Mouse (Mus musculus): ENCODE results near the gene Tbxa2r. TPM values are rescaled to one million over a fixed set of nuclear protein-coding genes. Genes with fewer than 3 reads are reported as not detected.

The Tbxa2r gene
- polyA plus RNA-seq, 1 experiment from 2014 or later = 2.3 TPM

- Histone ChIP-seq H3K27me3 (ENCODE audit: control insufficient read depth, insufficient read depth, low read length) (no peaks in the 10 kb centered on the region), H3K36me3 (ENCODE audit: control insufficient read depth, insufficient read depth, low read length) (no peaks in the 10 kb centered on the region), H3K9me3 (ENCODE audit: control insufficient read depth, low read length) (no peaks in the 10 kb centered on the region), H3K4me3 (ENCODE audit: low read depth, low read length) (no peak overlapping the region), H3K4me1 (replicated peaks; ENCODE audit: control insufficient read depth, insufficient read depth, low read length) (peaks cover 7% of the 10 kb centered on the region; the same call in 1 of the 2 replicates), H3K9ac (ENCODE audit: low read depth, low read length) (no peak overlapping the region), H3K27ac (ENCODE audit: low read depth, low read length) (no peak overlapping the region), H3K4me2 (replicated peaks; ENCODE audit: low read depth, low read length) (no peak overlapping the region)
- 73% methylated on average over 6 of the region's 6 CpGs for WGBS
- no peak for ATAC-seq (ENCODE audit: low FRiP score)
- no peak for DNase-seq (ENCODE audit: low spot score)
Observed at GRCm38 (mm10) chr10:81297246-81297645, 31.3 kb upstream of the Tbxa2r start.

- Histone ChIP-seq H3K4me1 (replicated peaks; ENCODE audit: control insufficient read depth, insufficient read depth, low read length) (peaks cover 7% of the 10 kb centered on the region; the same call in 1 of the 2 replicates), H3K27ac (ENCODE audit: low read depth, low read length) (no peak overlapping the region), H3K36me3 (ENCODE audit: control insufficient read depth, insufficient read depth, low read length) (no peaks in the 10 kb centered on the region), H3K9ac (ENCODE audit: low read depth, low read length) (no peak overlapping the region), H3K4me2 (replicated peaks; ENCODE audit: low read depth, low read length) (no peak overlapping the region), H3K4me3 (ENCODE audit: low read depth, low read length) (no peak overlapping the region), H3K9me3 (ENCODE audit: control insufficient read depth, low read length) (no peaks in the 10 kb centered on the region), H3K27me3 (ENCODE audit: control insufficient read depth, insufficient read depth, low read length) (no peaks in the 10 kb centered on the region)
- ATAC-seq (ENCODE audit: low FRiP score) (no peak), DNase-seq (ENCODE audit: low spot score) (no peak)
- WGBS = 61% methylated on average over 10 of the region's 10 CpGs
Observed at GRCm38 (mm10) chr10:81297845-81298244, 30.7 kb upstream of the Tbxa2r start.

GRCm38 (mm10) chr10:81298369-81299100 is 30.0 kb upstream of the Tbxa2r start:
- no peaks in the 10 kb centered on the region for H3K9me3 ChIP-seq (ENCODE audit: control insufficient read depth, low read length)
- peaks cover 7% of the 10 kb centered on the region; the same call in 1 of the 2 replicates for H3K4me1 ChIP-seq (replicated peaks; ENCODE audit: control insufficient read depth, insufficient read depth, low read length)
- H3K27ac ChIP-seq (ENCODE audit: low read depth, low read length) = no peak overlapping the region
- H3K4me2 ChIP-seq (replicated peaks; ENCODE audit: low read depth, low read length) = no peak overlapping the region
- WGBS = 94% methylated on average over 17 of the region's 17 CpGs
- no peak for DNase-seq (ENCODE audit: low spot score)
- H3K27me3 ChIP-seq (ENCODE audit: control insufficient read depth, insufficient read depth, low read length) = no peaks in the 10 kb centered on the region
- no peak overlapping the region for H3K9ac ChIP-seq (ENCODE audit: low read depth, low read length)
- no peak for ATAC-seq (ENCODE audit: low FRiP score)
- H3K4me3 ChIP-seq (ENCODE audit: low read depth, low read length) = no peak overlapping the region
- H3K36me3 ChIP-seq (ENCODE audit: control insufficient read depth, insufficient read depth, low read length) = no peaks in the 10 kb centered on the region

GRCm38 (mm10) chr10:81299585-81300351 is 28.8 kb upstream of the Tbxa2r start:
- H3K36me3 ChIP-seq (ENCODE audit: control insufficient read depth, insufficient read depth, low read length) = no peaks in the 10 kb centered on the region
- DNase-seq (ENCODE audit: low spot score) (no peak), ATAC-seq (ENCODE audit: low FRiP score) (no peak)
- H3K27ac ChIP-seq (ENCODE audit: low read depth, low read length) = no peak overlapping the region
- H3K4me1 ChIP-seq (replicated peaks; ENCODE audit: control insufficient read depth, insufficient read depth, low read length) = no peaks in the 10 kb centered on the region; the same call in 1 of the 2 replicates
- no peak overlapping the region for H3K4me3 ChIP-seq (ENCODE audit: low read depth, low read length)
- H3K4me2 ChIP-seq (replicated peaks; ENCODE audit: low read depth, low read length) = no peak overlapping the region
- H3K27me3 ChIP-seq (ENCODE audit: control insufficient read depth, insufficient read depth, low read length) = no peaks in the 10 kb centered on the region
- H3K9ac ChIP-seq (ENCODE audit: low read depth, low read length) = 0 out of 2 replicates have a peak overlapping the region, but pooled peaks have one; percentile 7
- 87% methylated on average over 14 of the region's 14 CpGs for WGBS
- H3K9me3 ChIP-seq (ENCODE audit: control insufficient read depth, low read length) = no peaks in the 10 kb centered on the region

GRCm38 (mm10) chr10:81300352-81300907 is 28.1 kb upstream of the Tbxa2r start:
- H3K9ac ChIP-seq (ENCODE audit: low read depth, low read length) = no peak overlapping the region
- H3K9me3 ChIP-seq (ENCODE audit: control insufficient read depth, low read length) = no peaks in the 10 kb centered on the region
- no peak overlapping the region for H3K27ac ChIP-seq (ENCODE audit: low read depth, low read length)
- DNase-seq (ENCODE audit: low spot score) = no peak
- no peaks in the 10 kb centered on the region; the same call in 1 of the 2 replicates for H3K4me1 ChIP-seq (replicated peaks; ENCODE audit: control insufficient read depth, insufficient read depth, low read length)
- no peaks in the 10 kb centered on the region for H3K36me3 ChIP-seq (ENCODE audit: control insufficient read depth, insufficient read depth, low read length)
- H3K4me2 ChIP-seq (replicated peaks; ENCODE audit: low read depth, low read length) = no peak overlapping the region
- WGBS = 76% methylated on average over 9 of the region's 9 CpGs
- H3K27me3 ChIP-seq (ENCODE audit: control insufficient read depth, insufficient read depth, low read length) = no peaks in the 10 kb centered on the region
- ATAC-seq (ENCODE audit: low FRiP score) = no peak
- H3K4me3 ChIP-seq (ENCODE audit: low read depth, low read length) = no peak overlapping the region

GRCm38 (mm10) chr10:81301321-81301720 is 27.2 kb upstream of the Tbxa2r start:
- no peaks in the 10 kb centered on the region for H3K36me3 ChIP-seq (ENCODE audit: control insufficient read depth, insufficient read depth, low read length)
- H3K4me2 ChIP-seq (replicated peaks; ENCODE audit: low read depth, low read length) = no peak overlapping the region
- no peaks in the 10 kb centered on the region for H3K27me3 ChIP-seq (ENCODE audit: control insufficient read depth, insufficient read depth, low read length)
- H3K27ac ChIP-seq (ENCODE audit: low read depth, low read length) = no peak overlapping the region
- 80% methylated on average over 9 of the region's 9 CpGs for WGBS
- H3K9me3 ChIP-seq (ENCODE audit: control insufficient read depth, low read length) = no peaks in the 10 kb centered on the region
- ATAC-seq (ENCODE audit: low FRiP score) (no peak), DNase-seq (ENCODE audit: low spot score) (no peak)
- no peak overlapping the region for H3K4me3 ChIP-seq (ENCODE audit: low read depth, low read length)
- H3K4me1 ChIP-seq (replicated peaks; ENCODE audit: control insufficient read depth, insufficient read depth, low read length) = no peaks in the 10 kb centered on the region; the same call in 1 of the 2 replicates
- no peak overlapping the region for H3K9ac ChIP-seq (ENCODE audit: low read depth, low read length)

- Histone ChIP-seq H3K9ac (ENCODE audit: low read depth, low read length) (0 out of 2 replicates have a peak overlapping the region, but pooled peaks have one; percentile 4), H3K27me3 (ENCODE audit: control insufficient read depth, insufficient read depth, low read length) (no peaks in the 10 kb centered on the region), H3K4me2 (replicated peaks; ENCODE audit: low read depth, low read length) (no peak overlapping the region), H3K36me3 (ENCODE audit: control insufficient read depth, insufficient read depth, low read length) (peaks cover under 1% of the 10 kb centered on the region; the same call in 1 of the 2 replicates), H3K4me3 (ENCODE audit: low read depth, low read length) (no peak overlapping the region), H3K4me1 (replicated peaks; ENCODE audit: control insufficient read depth, insufficient read depth, low read length) (no peaks in the 10 kb centered on the region; the same call in 1 of the 2 replicates), H3K9me3 (ENCODE audit: control insufficient read depth, low read length) (no peaks in the 10 kb centered on the region), H3K27ac (ENCODE audit: low read depth, low read length) (0 out of 2 replicates have a peak overlapping the region, but pooled peaks have one; percentile 17)
- DNase-seq (ENCODE audit: low spot score) (no peak), ATAC-seq (ENCODE audit: low FRiP score) (no peak)
- 70% methylated on average over 4 of the region's 4 CpGs for WGBS
Observed at GRCm38 (mm10) chr10:81302288-81302687, 26.2 kb upstream of the Tbxa2r start.

GRCm38 (mm10) chr10:81302781-81303218 is 25.7 kb upstream of the Tbxa2r start:
- no peaks in the 10 kb centered on the region for H3K27me3 ChIP-seq (ENCODE audit: control insufficient read depth, insufficient read depth, low read length)
- H3K27ac ChIP-seq (ENCODE audit: low read depth, low read length) = no peak overlapping the region
- H3K9ac ChIP-seq (ENCODE audit: low read depth, low read length) = no peak overlapping the region
- no peak overlapping the region for H3K4me2 ChIP-seq (replicated peaks; ENCODE audit: low read depth, low read length)
- no peak overlapping the region for H3K4me3 ChIP-seq (ENCODE audit: low read depth, low read length)
- 76% methylated on average over 14 of the region's 14 CpGs for WGBS
- peaks cover 6% of the 10 kb centered on the region; the same call in 1 of the 2 replicates for H3K36me3 ChIP-seq (ENCODE audit: control insufficient read depth, insufficient read depth, low read length)
- no peaks in the 10 kb centered on the region; the same call in 1 of the 2 replicates for H3K4me1 ChIP-seq (replicated peaks; ENCODE audit: control insufficient read depth, insufficient read depth, low read length)
- ATAC-seq (ENCODE audit: low FRiP score) = no peak
- H3K9me3 ChIP-seq (ENCODE audit: control insufficient read depth, low read length) = no peaks in the 10 kb centered on the region
- DNase-seq (ENCODE audit: low spot score) = no peak
